Mouse (Mus musculus) stomach, embryonic 14.5 days (tissue): ENCODE data around the gene Ankrd52. TPM values are rescaled to one million over a fixed set of nuclear protein-coding genes. Genes with fewer than 3 reads are reported as not detected.

ENCODE experiments used
- ATAC-seq: fragments of 200-750 bp; cut with Nextera tagmentation; 2 replicates; pipeline ENCODE4 v1.8.0; 2017; ENCODE audit warnings: low read depth, moderate TSS enrichment; ENCODE audit not compliant: insufficient number of reproducible peaks, insufficient read depth, low FRiP score
- H3K27ac ChIP-seq: fragments of 300-500 bp; sonication (generic); 2 replicates; pipeline ENCODE4 v1.5.1; 2014; ENCODE audit warnings: mild to moderate bottlenecking, low read length, moderate library complexity, mixed read lengths
- H3K27me3 ChIP-seq: fragments of 300-500 bp; sonication (generic); 2 replicates; pipeline ENCODE4 v1.6.1; 2014; ENCODE audit warnings: low read length, control low read depth, mixed read lengths; ENCODE audit not compliant: control insufficient read depth, insufficient read depth
- H3K36me3 ChIP-seq: fragments of 300-500 bp; sonication (generic); 2 replicates; pipeline ENCODE4 v1.6.1; 2014; ENCODE audit warnings: mild to moderate bottlenecking, control low read depth, low read length, moderate library complexity, mixed read lengths; ENCODE audit not compliant: control insufficient read depth, insufficient read depth
- H3K4me1 ChIP-seq: fragments of 300-500 bp; sonication (generic); 2 replicates; pipeline ENCODE4 v1.6.1; 2014; ENCODE audit warnings: low read length, control low read depth, mixed read lengths; ENCODE audit not compliant: control insufficient read depth, insufficient read depth
- H3K4me2 ChIP-seq: fragments of 300-500 bp; sonication (generic); replicated peaks from 2 replicates; pipeline ENCODE4 v1.6.1; 2014; ENCODE audit warnings: low read depth, low read length, control low read depth
- H3K4me3 ChIP-seq: fragments of 300-500 bp; sonication (generic); 2 replicates; pipeline ENCODE4 v1.5.1; 2014; ENCODE audit warnings: low read depth, low read length, control low read depth
- H3K9ac ChIP-seq: fragments of 300-500 bp; sonication (generic); replicated peaks from 2 replicates; pipeline ENCODE4 v1.6.1; 2014; ENCODE audit warnings: low read depth, mild to moderate bottlenecking, control low read depth, low read length, moderate library complexity, mixed read lengths
- H3K9me3 ChIP-seq: fragments of 300-500 bp; sonication (generic); 2 replicates; pipeline ENCODE4 v1.6.1; 2016; ENCODE audit warnings: low read depth, low read length, control low read depth; ENCODE audit not compliant: control insufficient read depth
- WGBS: fragments of 180-500 bp; shearing (Covaris S2); extraction: QIAGEN DNeasy Blood & Tissue Kit; methylation state at CpG from one replicate; pipeline ENCODE4 v1.1.7; 2014; 5-methylcytosine and 5-hydroxymethylcytosine counted together
- polyA plus RNA-seq: library from polyadenylated mRNA; unstranded; fragments of >200 nt; fragmentation: Nextera tagmentation; extraction: Ambion mirVana; gene quantifications from 2 replicates; pipeline ENCODE4 v1.2.1, GENCODE M21; 2014

Gene Ankrd52
- polyA plus RNA-seq, 1 experiment from 2014 or later: 16.7 TPM

GRCm38 (mm10) chr10:128429052-128429451 is 52.1 kb downstream of the Ankrd52 start:
- Histone ChIP-seq H3K4me3 (no peak overlapping the region), H3K36me3 (peaks cover 34% of the 10 kb centered on the region), H3K4me1 (no peaks in the 10 kb centered on the region), H3K9me3 (no peaks in the 10 kb centered on the region), H3K27me3 (no peaks in the 10 kb centered on the region), H3K27ac (no peak overlapping the region), H3K4me2 (no peak overlapping the region), H3K9ac (no peak overlapping the region)
- no peak for ATAC-seq
- 88% methylated on average over 5 of the region's 5 CpGs for WGBS

GRCm38 (mm10) chr10:128429454-128429853 is 52.5 kb downstream of the Ankrd52 start:
- 70% methylated on average over 4 of the region's 4 CpGs for WGBS
- no peaks in the 10 kb centered on the region for H3K9me3 ChIP-seq
- H3K4me1 ChIP-seq: no peaks in the 10 kb centered on the region
- no peak overlapping the region for H3K4me3 ChIP-seq
- no peak for ATAC-seq
- H3K9ac ChIP-seq: no peak overlapping the region
- H3K27ac ChIP-seq: no peak overlapping the region
- H3K4me2 ChIP-seq: no peak overlapping the region
- H3K36me3 ChIP-seq: peaks cover 34% of the 10 kb centered on the region
- no peaks in the 10 kb centered on the region for H3K27me3 ChIP-seq

- H3K9me3 ChIP-seq: no peaks in the 10 kb centered on the region
- no peak overlapping the region for H3K4me3 ChIP-seq
- no peak overlapping the region for H3K27ac ChIP-seq
- H3K4me2 ChIP-seq: no peak overlapping the region
- ATAC-seq: no peak
- H3K36me3 ChIP-seq: peaks cover 65% of the 10 kb centered on the region
- H3K9ac ChIP-seq: no peak overlapping the region
- H3K4me1 ChIP-seq: no peaks in the 10 kb centered on the region
- WGBS: 94% methylated on average over 2 of the region's 2 CpGs
- H3K27me3 ChIP-seq: no peaks in the 10 kb centered on the region
These were observed 56.5 kb downstream of the Ankrd52 start for GRCm38 (mm10) chr10:128433417-128433816.

GRCm38 (mm10) chr10:128434681-128435080 is 57.8 kb downstream of the Ankrd52 start:
- H3K4me1 ChIP-seq: no peaks in the 10 kb centered on the region
- H3K9ac ChIP-seq: no peak overlapping the region
- no peak overlapping the region for H3K4me3 ChIP-seq
- H3K9me3 ChIP-seq: no peaks in the 10 kb centered on the region
- peaks cover 65% of the 10 kb centered on the region for H3K36me3 ChIP-seq
- no peak overlapping the region for H3K4me2 ChIP-seq
- ATAC-seq: no peak
- H3K27ac ChIP-seq: no peak overlapping the region
- H3K27me3 ChIP-seq: no peaks in the 10 kb centered on the region
- 79% methylated on average over 10 of the region's 10 CpGs for WGBS

GRCm38 (mm10) chr10:128435186-128435823 is 58.4 kb downstream of the Ankrd52 start:
- Histone ChIP-seq H3K9me3 (no peaks in the 10 kb centered on the region), H3K36me3 (peaks cover 61% of the 10 kb centered on the region), H3K27me3 (no peaks in the 10 kb centered on the region), H3K4me1 (no peaks in the 10 kb centered on the region), H3K9ac (no peak overlapping the region), H3K4me3 (no peak overlapping the region), H3K27ac (no peak overlapping the region), H3K4me2 (no peak overlapping the region)
- WGBS: 87% methylated on average over 17 of the region's 17 CpGs
- ATAC-seq: 0 out of 2 replicates have a peak, but pooled peaks have one; percentile 6

GRCm38 (mm10) chr10:128435873-128436272 is 59.0 kb downstream of the Ankrd52 start:
- H3K9me3 ChIP-seq: no peaks in the 10 kb centered on the region
- WGBS: 87% methylated on average over 5 of the region's 5 CpGs
- no peaks in the 10 kb centered on the region for H3K27me3 ChIP-seq
- no peak overlapping the region for H3K27ac ChIP-seq
- no peaks in the 10 kb centered on the region for H3K4me1 ChIP-seq
- H3K9ac ChIP-seq: no peak overlapping the region
- no peak overlapping the region for H3K4me2 ChIP-seq
- no peak for ATAC-seq
- peaks cover 58% of the 10 kb centered on the region for H3K36me3 ChIP-seq
- H3K4me3 ChIP-seq: no peak overlapping the region

GRCm38 (mm10) chr10:128436376-128436775 is 59.5 kb downstream of the Ankrd52 start:
- H3K9ac ChIP-seq: no peak overlapping the region
- H3K27me3 ChIP-seq: no peaks in the 10 kb centered on the region
- no peak overlapping the region for H3K4me2 ChIP-seq
- no peaks in the 10 kb centered on the region for H3K9me3 ChIP-seq
- H3K4me3 ChIP-seq: no peak overlapping the region
- no peak for ATAC-seq
- WGBS: 90% methylated on average over 8 of the region's 8 CpGs
- H3K4me1 ChIP-seq: no peaks in the 10 kb centered on the region
- H3K36me3 ChIP-seq: peaks cover 61% of the 10 kb centered on the region
- H3K27ac ChIP-seq: no peak overlapping the region

GRCm38 (mm10) chr10:128438675-128439279 is 61.9 kb downstream of the Ankrd52 start:
- Histone ChIP-seq H3K27me3 (no peaks in the 10 kb centered on the region), H3K9ac (no peak overlapping the region), H3K27ac (peak overlapping the region; percentile 1; the same call in 1 of the 2 replicates), H3K4me2 (no peak overlapping the region), H3K4me3 (no peak overlapping the region), H3K9me3 (no peaks in the 10 kb centered on the region), H3K4me1 (no peaks in the 10 kb centered on the region), H3K36me3 (peaks cover 56% of the 10 kb centered on the region)
- WGBS: 62% methylated on average over 10 of the region's 10 CpGs
- ATAC-seq: no peak
